Mouse (Mus musculus) right cerebral cortex, postnatal 14 days (tissue): Measurements from ENCODE around the gene Klhl9.
"Not testable (repeated sequence)": the region's sequence is repeated elsewhere in the genome, so short reads cannot be mapped to it uniquely, and the experiment has no call there.

Source experiments
- DNase-seq: peaks from one replicate; pipeline ENCODE4 v3.0.0; 2022

Gene Klhl9

GRCm38 (mm10) chr4:88721791-88722721 is at the start of gene Klhl9, which contains the start of gene Gm26566:
Gene Klhl9, minus strand, starts transcription at chr4:88722465.
Gene Gm26566, plus strand, starts transcription at chr4:88721805.
- peak; percentile 92 for DNase-seq

DNA sequence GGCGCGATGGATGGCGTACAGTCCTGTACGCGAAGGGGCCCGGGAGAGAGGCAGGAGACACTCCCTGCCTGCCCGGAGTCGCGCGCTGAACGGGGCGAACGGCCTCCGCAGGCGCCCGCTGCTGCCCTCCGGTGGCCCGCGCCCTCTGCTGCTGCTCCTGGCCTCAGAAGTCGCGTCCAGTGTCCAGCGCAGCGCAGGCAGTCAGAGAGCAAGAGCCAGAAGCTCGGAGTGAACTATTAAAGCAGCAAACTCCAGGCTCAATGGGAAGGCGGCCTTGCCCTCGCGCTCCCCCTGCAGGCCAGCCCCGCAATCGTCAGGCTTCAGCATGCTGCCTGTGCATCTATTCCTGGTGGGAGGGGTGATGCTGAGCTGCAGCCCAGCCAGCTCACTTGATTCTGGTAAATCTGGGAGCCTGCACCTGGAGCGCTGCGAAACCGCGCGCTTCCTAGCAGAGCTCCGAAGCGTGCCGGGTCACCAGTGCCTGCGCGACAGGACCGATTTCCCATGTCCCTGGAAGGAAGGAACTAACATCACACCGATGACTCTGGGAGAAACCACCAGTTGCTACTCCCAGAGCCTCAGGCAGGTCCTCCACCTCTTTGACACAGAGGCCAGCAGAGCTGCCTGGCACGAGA is 41.2 kb upstream of the Klhl9 start:
- DNase-seq = not testable (repeated sequence)

DNA sequence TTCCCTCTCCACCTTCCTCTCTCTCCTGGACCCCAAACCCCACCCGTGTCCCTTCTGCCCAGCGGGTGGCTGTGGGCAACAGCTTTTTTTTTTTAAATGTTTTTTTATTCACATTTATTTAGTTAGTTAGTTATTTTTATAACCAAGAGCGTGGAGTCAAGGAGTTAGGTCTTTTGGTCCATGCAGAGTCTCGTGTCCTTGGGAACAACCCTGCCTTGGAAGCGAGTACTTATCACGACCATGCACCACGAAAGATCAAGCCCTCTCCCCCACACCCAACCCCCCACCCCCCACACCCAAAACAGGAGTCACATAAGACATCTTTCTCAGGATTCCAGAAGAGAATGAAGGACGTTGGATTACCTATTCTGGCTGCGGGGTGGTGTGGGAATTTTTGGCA is 40.1 kb upstream of the Klhl9 start:
- DNase-seq = not testable (repeated sequence)

DNA sequence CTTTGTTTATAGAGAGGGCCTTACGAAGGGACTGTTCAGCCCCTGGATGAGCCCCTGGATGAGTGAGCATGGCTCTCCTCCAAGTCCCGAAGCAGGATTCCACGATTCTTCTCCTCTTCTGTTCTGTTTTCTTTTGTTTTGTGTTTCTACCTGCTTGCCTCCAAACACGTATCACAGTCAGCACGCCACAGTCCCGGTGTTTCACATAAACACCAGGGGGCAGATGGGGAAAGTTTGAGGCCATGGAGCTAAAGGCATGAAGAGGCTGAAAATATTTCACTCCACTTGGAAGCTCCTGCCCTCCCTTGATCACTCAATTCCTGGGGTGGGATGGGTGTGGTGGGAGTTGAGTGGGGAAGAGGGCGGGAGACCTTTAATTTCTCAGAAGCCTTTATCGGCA is 39.5 kb upstream of the Klhl9 start:
- DNase-seq = peak; percentile 51

- DNase-seq = peak; percentile 33
Observed at GRCm38 (mm10) chr4:88760431-88760830, 38.2 kb upstream of the Klhl9 start.

- DNase-seq = not testable (repeated sequence)
Observed at GRCm38 (mm10) chr4:88759610-88760268, 37.5 kb upstream of the Klhl9 start, which contains the start of gene Gm13283. Gene Gm13283, plus strand, starts transcription at chr4:88760119.

DNA sequence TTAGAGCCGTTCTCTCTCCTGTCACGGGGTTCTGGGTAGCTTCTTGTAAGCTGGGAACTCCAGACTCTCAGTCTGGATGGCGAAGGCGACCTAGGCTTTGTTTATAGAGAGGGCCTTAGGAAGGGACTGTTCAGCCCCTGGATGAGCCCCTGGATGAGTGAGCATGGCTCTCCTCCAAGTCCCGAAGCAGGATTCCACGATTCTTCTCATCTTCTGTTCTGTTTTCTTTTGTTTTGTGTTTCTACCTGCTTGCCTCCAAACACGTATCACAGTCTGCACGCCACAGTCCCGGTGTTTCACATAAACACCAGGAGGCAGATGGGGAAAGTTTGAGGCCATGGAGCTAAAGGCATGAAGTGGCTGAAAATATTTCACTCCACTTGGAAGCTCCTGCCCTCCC is 36.5 kb upstream of the Klhl9 start:
- not testable (repeated sequence) for DNase-seq

- peak; percentile 75 for DNase-seq
Observed at GRCm38 (mm10) chr4:88757628-88758031, 35.4 kb upstream of the Klhl9 start.

- DNase-seq = not testable (repeated sequence)
Observed at GRCm38 (mm10) chr4:88756581-88757513, 34.6 kb upstream of the Klhl9 start.

GRCm38 (mm10) chr4:88754818-88755340 is 32.6 kb upstream of the Klhl9 start, which contains the start of gene Gm13271:
Gene Gm13271, plus strand, starts transcription at chr4:88754868.
- peak; percentile 36 for DNase-seq

DNA sequence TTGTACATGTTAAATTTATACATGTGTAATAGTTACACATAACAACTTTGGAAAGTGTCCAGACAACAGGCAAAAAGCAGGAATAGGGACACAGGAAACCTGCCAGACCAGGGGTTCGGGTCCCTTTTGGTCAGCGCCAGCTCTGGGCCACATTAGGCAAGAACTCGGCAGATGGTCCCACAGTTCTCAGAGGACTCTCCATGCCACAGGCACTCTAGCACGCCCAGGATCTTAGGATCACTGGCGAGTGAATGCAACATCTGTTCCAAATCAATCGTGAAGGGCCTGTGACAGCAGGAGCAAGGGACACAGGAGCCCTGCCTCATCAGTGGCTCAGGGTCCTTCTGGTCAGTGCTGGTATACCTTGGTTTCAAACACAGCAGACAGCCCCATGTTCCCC is 27.7 kb upstream of the Klhl9 start:
- DNase-seq = no peak

DNA sequence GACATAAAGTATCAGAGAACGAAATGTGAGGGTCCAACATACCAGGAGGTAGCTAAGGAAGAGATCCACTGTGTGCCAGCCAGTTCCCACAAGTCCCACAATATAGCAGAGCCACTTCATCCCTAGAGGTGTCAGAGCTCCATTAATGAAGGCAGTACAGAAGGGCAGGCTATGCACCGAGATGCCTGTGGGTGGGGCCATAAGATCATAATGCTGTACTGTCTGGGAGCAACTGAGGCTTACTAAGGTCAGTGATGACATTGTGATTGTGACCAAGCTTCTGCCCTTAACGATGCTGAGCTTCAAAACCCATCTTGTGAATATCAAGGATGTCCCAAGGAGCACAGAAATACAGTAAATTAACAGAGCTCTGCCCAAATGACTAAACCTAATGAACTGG is 21.9 kb upstream of the Klhl9 start:
- no peak for DNase-seq

DNA sequence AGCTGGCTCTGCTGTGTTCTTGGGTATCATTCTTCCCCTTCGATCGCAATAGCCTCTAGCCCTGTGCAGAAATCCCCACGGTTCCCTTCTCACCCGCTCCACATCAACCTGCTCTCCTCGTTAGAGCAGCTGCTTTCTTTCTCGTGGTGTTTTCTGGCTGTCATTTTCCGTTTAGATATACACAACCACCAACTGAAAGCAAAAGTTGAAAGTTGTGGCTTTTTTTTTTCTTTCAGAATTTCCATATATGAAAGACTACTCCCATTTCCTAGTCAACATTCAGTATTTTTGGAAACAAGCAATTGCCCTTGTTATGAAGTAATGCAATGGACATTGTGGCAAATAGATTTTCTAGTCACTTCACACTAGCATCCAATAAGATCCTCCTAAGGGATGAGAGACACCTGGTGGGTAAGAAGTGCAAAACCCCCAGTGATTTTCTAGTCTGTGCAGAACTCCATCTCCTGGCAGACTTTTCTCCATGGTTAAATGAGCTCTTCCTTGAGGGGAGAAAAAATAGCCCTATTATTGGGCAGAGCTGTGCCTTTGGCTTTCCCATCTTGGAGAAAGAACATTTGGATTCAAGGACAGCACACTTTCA is 20.6 kb upstream of the Klhl9 start:
- no peak for DNase-seq

DNA sequence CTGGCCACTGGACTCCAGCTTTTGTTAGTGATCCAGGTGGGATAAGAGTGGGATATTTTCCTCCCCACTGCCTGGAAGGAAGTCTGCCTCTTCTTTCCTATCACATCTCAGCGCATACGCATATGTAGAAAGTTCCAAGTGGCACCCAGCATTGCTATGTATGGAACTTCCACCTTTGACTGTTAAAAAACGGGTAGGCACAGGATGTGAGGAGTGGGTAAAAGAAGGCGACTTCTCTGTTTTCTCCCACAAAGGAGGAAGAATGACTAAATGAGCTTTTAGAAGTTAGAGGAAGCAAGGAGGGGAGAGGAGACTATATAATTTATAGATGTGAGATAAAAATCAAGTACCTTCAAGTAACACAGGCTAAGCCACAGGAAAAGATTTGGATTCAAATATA is 19.2 kb upstream of the Klhl9 start:
- no peak for DNase-seq

- no peak for DNase-seq
Observed at GRCm38 (mm10) chr4:88739036-88739435, 16.8 kb upstream of the Klhl9 start.

DNA sequence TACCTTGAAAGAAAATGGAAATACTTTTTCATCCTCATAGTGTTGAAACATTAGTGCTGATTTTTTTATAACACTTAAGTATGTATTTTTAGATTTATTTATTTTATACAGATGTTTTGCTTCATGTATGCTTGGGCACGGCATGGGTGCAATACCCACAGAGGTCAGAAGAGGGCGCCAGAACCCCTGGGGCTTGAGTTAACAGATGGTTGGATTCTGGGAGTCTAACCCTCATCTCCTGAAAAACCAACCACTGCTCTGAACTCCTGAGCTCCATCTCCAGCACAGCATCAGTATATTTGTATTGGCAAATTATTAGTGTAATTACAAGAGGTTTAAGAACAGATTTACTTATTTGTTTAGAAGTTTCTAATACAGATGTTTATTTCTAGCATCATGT is 16.2 kb upstream of the Klhl9 start:
- peak; percentile 58 for DNase-seq

DNA sequence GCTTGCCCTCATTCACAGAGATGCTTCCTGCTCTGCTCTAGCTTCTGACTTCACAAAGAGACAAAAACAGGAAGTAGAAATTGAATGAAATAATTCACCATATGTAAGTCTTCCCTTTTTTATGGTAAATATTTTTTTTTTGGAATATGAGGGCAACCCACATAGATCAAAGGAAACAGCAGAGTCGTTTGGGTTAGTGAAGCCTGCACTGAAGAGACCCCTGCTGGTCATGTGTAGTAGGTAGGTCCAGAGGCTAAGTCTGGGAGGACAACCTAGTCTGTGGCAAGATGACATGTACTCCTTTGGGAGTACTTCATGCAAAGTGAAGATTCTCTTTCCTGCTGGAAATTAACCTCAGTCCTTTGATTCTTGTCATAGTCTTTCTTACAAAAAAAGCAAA is 5.1 kb upstream of the Klhl9 start:
- DNase-seq = no peak

GRCm38 (mm10) chr4:88726727-88727126 is 4.5 kb upstream of the Klhl9 start:
- DNase-seq = no peak

DNA sequence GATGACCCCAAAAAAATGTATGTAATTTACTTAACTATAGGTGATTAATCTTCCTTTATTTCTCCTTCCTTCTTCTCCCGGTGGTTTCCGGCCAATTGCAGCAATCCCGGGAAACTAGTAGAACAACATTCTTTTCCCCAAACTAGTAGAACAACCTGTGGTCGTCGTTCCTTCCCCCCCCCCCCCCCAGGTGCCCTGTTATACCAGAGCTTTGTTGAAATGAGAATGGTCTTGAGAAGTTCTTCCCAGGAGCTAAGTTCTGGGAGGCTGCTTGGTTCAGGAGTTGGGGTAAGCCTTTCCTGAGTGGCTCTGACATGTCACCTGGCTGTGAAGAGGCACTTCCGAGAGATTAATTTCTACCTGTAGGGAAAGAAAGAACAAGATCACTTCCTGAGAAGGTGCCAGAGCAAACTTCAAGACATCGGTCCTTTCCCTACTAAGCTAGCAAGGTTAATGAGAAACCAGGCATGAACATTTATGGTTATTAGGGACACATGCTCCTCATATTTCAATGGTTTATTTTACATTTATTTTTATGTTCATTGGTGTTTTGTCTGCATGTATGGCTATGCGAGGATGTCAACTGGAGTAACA is 1.3 kb upstream of the Klhl9 start:
- DNase-seq = no peak

- no peak for DNase-seq
Observed at GRCm38 (mm10) chr4:88718715-88719114, 3.5 kb downstream of the Klhl9 start.

DNA sequence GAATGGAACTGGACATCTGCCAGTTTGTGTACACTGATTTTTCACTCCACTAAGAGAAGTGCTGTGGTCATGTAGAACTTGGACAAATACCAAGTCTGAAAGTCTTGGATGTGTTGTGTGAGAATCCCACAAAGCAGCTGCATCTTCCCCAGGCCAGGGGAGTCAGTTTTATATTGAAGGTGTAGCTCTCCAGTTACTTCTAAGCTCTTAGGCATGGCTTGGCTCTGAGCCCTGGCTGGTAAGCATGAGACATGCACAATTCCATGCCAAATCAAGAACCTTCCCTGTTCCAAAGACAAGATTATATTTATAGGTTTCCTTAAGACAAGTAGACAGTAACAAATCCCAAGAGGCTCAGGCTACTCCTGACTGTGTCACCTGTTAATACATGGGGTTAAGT is 7.2 kb downstream of the Klhl9 start:
- peak; percentile 10 for DNase-seq
